Mouse (Mus musculus) heart, postnatal 0 days (tissue): ENCODE measurements around the gene Ywhaq.

ENCODE experiments used
- CTCF ChIP-seq: IDR thresholded peaks from 2 replicates; pipeline ENCODE4 v1.5.1; 2016; ENCODE audit warnings: antibody characterized with exemption, control low read depth, low read depth
- EP300 ChIP-seq: IDR thresholded peaks from 2 replicates; pipeline ENCODE4 v1.6.1; 2016; ENCODE audit warnings: antibody characterized with exemption, low read depth

GRCm38 (mm10) chr12:21370035-21370611 lies 47.3 kb downstream of the Ywhaq start:
- TF ChIP-seq CTCF, result no peak
- TF ChIP-seq EP300, result no peak
